Mouse (Mus musculus): ENCODE measurements around the gene Mfn1. TPM values are rescaled to one million over a fixed set of nuclear protein-coding genes. Genes with fewer than 3 reads are reported as not detected.

Gene Mfn1
- polyA plus RNA-seq (2016; fragmentation: Nextera tagmentation; extraction: Ambion mirVana), result 23.9 and 24.9 TPM in 2 replicates

DNA sequence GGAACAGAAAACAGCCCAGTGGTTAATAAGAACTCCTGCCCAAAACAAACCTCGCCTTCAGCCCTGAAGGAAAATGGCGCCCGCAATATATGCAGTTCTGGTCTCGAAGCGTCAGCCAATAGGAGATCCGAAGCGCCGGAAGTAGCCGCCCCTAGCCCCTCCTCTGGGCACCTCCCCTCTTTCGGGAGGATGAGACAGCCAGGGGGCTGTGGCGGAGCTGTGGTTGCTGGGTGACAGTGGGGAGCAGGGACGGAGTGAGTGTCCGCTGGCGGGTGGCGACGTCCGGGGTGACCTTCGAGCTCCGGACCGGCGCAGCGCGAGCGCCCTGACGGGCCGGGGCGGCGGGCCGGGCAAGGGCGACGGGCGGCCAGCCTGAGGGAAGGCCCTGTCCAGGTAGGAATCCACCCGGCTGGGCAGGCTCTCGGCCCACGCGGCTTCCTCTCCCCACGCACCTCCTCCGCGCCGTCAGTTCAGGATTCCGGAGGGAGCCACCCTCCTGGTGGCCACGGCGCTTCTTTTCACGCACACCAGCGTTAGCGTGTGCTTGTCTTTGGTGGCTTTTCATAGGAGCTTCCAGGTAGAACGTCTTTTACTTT, at the start of gene Mfn1:
Mfn1 (plus strand) TSS at position 163 of the 596 bp plus-strand sequence.
- Histone ChIP-seq H3K36me3 (replicated peaks) (peaks cover 37% of the 10 kb centered on the region), H3K4me1 (peaks cover 5% of the 10 kb centered on the region), H3K27me3 (replicated peaks; ENCODE audit: low read depth, poor library complexity, severe bottlenecking) (no peaks in the 10 kb centered on the region), H3K4me3 (peak within 1 kb of the TSS; percentile 85), H3K27ac (replicated peaks) (peak within 1 kb of the TSS; percentile 83), H3K9me3 (peaks cover 13% of the 10 kb centered on the region)
- DNase-seq (ENCODE audit: low spot score), result peak; percentile 94
- under 1% methylated on average over 47 of the region's 47 CpGs for WGBS

DNA sequence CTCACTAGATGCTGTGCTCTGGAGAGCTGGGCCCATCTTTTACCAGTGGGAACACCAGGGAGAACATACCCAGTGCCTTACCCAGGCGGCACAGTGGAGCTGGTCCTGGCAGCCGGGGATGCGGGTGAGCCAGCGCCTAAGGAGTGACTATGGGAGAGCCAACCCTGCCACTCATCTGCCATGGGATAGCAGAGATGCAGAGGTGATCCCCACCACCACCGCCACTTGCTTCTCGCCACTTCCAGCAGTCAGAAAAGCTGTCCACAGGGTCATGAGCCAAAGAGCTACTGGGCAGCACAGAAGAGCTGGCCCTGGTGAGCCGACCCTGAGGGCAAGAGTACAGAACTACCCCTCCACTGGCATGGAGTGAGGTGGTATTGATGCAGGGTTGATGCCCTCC, 49.3 kb upstream of the Mfn1 start:
- H3K27me3 ChIP-seq (replicated peaks; ENCODE audit: low read depth, poor library complexity, severe bottlenecking), result no peaks in the 10 kb centered on the region
- no peaks in the 10 kb centered on the region for H3K36me3 ChIP-seq (replicated peaks)
- no peak for DNase-seq (ENCODE audit: low spot score)
- WGBS, result 94% methylated on average over 7 of the region's 7 CpGs
- no peak overlapping the region for H3K4me3 ChIP-seq
- H3K4me1 ChIP-seq, result no peaks in the 10 kb centered on the region
- no peaks in the 10 kb centered on the region for H3K9me3 ChIP-seq
- H3K27ac ChIP-seq (replicated peaks), result no peak overlapping the region

DNA sequence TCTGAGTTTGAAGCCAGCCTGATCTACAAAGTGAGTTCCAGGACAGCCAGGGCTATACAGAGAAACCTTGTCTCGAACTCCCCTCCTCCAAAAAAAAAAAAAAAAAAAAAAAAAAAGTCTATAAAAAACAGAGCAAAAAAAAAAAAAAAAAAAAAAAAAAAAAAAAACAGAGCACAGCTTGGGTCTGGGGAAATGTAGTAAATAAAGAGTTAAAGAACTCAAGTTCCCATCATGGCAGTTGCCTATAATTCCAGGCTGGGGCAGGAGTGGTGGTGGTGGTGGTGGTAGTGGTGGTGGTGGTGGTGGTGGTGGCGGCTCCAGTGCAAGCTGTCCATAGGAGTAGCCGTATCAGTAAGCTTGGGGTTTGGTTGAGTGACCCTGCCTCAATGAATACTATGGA, 46.2 kb upstream of the Mfn1 start:
- no peak overlapping the region for H3K27ac ChIP-seq (replicated peaks)
- no peak for DNase-seq (ENCODE audit: low spot score)
- 85% methylated on average over 3 of the region's 3 CpGs for WGBS

DNA sequence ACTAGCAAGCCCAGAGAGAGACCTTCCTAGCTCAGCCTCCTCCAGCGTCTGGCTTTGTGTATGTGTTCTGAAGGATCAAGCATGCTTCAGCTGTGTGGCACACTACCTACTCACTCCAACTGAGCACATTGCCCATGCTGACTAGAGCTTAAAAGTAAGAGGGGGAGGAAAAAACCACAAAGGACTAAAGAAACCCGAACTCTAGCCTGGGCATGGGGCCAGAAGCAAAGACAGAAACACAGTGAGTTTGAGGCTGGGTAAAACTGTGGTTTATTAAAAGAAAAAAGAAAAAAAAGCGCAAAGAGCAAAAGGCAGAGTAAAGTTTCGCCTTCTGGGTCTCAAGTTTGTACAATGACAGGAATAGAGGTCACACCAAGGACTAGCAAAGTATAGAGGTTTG, 42.7 kb upstream of the Mfn1 start:
- Histone ChIP-seq H3K4me1 (no peaks in the 10 kb centered on the region), H3K27me3 (replicated peaks; ENCODE audit: low read depth, poor library complexity, severe bottlenecking) (no peaks in the 10 kb centered on the region), H3K9me3 (no peaks in the 10 kb centered on the region), H3K27ac (replicated peaks) (no peak overlapping the region), H3K4me3 (no peak overlapping the region), H3K36me3 (replicated peaks) (no peaks in the 10 kb centered on the region)
- no peak for DNase-seq (ENCODE audit: low spot score)
- 85% methylated on average over 4 of the region's 4 CpGs for WGBS

More for the DNA sequence above, 46.2 kb upstream of the Mfn1 start:
- Histone ChIP-seq H3K36me3 (replicated peaks) (no peaks in the 10 kb centered on the region), H3K9me3 (no peaks in the 10 kb centered on the region), H3K27me3 (replicated peaks; ENCODE audit: low read depth, poor library complexity, severe bottlenecking) (no peaks in the 10 kb centered on the region), H3K4me1 (no peaks in the 10 kb centered on the region), H3K4me3 (no peak overlapping the region)

DNA sequence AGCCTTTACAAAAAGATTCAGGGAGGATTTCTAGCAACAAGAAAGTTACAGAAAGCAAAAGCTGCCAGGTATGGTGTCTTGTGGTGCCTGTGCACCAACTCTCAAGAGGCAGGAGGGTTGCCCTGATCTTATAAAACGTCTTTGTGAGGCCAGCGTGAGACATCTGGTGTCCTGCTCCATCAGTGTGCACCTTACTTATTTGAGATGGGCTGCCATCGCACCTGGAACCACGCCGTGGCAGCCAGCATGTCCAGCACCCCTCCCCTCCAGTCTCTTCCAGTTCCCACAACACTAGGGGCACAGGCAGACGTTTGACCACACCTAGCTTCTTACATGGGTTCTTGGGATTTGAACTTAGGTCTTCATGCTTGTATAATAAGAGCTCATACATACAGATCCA, 41.1 kb upstream of the Mfn1 start:
- Histone ChIP-seq H3K36me3 (replicated peaks) (no peaks in the 10 kb centered on the region), H3K4me1 (no peaks in the 10 kb centered on the region), H3K27me3 (replicated peaks; ENCODE audit: low read depth, poor library complexity, severe bottlenecking) (no peaks in the 10 kb centered on the region), H3K9me3 (no peaks in the 10 kb centered on the region), H3K27ac (replicated peaks) (no peak overlapping the region), H3K4me3 (no peak overlapping the region)
- 81% methylated on average over 6 of the region's 6 CpGs for WGBS
- DNase-seq (ENCODE audit: low spot score), result no peak

DNA sequence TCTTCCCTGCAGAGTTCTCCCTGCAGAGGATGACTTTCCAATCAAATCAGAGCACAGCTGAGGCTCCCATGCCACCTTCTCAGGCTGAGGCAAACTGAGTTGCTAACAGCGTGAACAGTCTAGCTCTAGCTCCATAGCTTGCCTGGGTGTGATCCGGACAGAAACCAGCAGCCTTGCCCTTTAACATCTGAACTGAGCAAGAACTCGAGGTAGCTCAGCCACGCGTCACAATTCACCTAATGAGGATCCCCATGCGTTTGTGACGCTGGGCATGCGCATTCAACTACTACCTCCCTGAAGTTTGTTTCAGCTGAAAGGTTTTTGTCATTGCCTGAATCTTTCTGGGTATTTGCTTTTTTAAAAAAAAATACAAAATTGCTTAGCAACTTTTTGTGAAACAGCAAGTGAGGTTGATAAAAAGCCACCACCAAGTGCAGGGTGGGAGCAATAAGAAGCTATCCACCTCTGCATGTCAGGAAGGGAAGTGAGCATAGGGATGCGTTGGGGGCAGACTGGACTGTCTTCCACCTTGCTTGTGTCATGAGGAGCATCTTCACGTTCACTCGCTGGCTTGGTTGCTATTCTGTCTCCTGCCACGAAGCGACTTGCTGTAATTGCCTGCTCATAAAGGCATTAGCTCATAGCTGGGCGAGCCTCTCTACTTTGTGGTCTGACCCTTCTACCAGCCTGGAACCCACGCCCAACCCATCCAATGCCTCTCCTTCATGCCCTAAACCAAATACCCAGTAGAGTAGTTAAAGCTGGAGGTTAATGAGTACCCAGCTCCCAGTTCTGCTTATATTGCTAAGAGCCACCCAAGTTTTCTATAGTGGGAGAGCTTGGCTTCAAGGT, 39.0 kb upstream of the Mfn1 start:
- Histone ChIP-seq H3K4me3 (no peak overlapping the region), H3K27me3 (replicated peaks; ENCODE audit: low read depth, poor library complexity, severe bottlenecking) (no peaks in the 10 kb centered on the region), H3K9me3 (no peaks in the 10 kb centered on the region), H3K4me1 (peaks cover 10% of the 10 kb centered on the region), H3K36me3 (replicated peaks) (no peaks in the 10 kb centered on the region), H3K27ac (replicated peaks) (no peak overlapping the region)
- WGBS, result 85% methylated on average over 15 of the region's 15 CpGs
- DNase-seq (ENCODE audit: low spot score), result no peak

DNA sequence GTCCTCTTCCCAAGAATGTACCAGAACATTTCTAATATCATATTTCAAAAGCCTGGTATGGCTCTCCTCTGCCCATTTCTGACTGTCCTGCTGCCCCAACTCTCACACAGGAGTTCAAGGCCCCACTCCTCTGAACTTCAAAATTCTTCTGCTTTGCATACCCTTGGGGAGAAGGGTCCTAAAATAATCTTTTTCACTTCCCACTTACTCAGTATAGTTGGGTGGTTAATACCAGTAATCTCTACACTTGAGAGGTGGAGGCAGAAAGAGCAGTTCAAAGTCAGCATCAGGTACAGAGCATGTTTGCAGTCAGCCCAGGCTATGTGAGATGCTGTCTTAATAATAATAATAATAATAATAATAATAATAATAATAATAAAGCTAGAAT, 38.3 kb upstream of the Mfn1 start:
- H3K27me3 ChIP-seq (replicated peaks; ENCODE audit: low read depth, poor library complexity, severe bottlenecking), result no peaks in the 10 kb centered on the region
- H3K4me1 ChIP-seq, result peaks cover 16% of the 10 kb centered on the region
- DNase-seq (ENCODE audit: low spot score), result no peak
- no peaks in the 10 kb centered on the region for H3K9me3 ChIP-seq
- H3K4me3 ChIP-seq, result no peak overlapping the region
- no peaks in the 10 kb centered on the region for H3K36me3 ChIP-seq (replicated peaks)
- H3K27ac ChIP-seq (replicated peaks), result no peak overlapping the region

DNA sequence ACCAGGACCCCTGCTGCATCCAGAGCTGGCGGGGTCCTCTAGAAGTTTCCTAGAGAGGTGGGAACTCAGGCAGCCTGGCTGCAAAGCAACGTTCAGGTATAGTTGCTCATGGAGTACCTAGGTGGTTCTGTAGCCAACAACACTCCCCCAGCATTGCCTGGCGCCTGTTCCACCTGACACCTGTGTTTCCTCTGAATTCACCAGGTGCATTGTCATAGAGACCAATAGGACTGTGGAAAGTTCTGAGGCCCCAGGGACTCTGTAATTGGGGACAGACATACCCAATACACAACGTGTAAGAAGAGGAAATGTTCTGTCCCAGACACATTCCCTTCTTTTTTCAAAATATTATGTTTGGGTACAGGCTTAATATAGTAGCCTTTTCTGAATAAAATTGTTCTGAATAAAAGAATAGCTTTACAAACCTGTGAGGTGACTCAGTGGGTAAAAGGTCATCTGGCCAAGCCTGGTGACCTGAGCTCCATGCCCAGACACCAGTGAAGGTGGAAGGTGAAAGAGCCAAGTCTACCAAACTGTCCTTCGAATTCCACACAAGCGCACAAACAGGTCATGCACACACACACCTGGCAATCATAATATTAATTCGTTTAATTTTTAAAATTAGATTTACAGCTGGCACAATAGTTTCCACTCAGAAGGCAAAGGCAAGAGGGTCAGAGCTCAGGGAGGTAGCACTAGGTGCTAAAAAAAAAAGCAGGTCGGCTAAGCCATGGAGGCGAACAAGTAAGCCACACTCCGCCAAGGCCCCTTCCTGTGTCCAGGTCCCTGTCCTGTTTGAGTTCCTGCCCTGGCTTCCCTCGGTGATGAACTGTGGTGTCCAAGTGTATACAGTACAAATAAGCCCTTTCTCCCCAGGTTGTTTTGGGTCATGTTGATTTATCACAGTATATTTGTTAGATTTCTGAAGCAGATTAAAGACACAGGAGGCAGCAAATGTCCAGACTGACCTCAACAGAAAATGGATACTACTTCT, 36.9 kb upstream of the Mfn1 start, which contains the start of gene Kcnmb3:
Kcnmb3 (minus strand) TSS at position 135 of the 994 bp plus-strand sequence.
- H3K9me3 ChIP-seq, result no peaks in the 10 kb centered on the region
- H3K27ac ChIP-seq (replicated peaks), result no peak within 1 kb of the TSS
- H3K36me3 ChIP-seq (replicated peaks), result no peaks in the 10 kb centered on the region
- H3K27me3 ChIP-seq (replicated peaks; ENCODE audit: low read depth, poor library complexity, severe bottlenecking), result no peaks in the 10 kb centered on the region
- DNase-seq (ENCODE audit: low spot score), result no peak
- no peak within 1 kb of the TSS for H3K4me3 ChIP-seq
- 81% methylated on average over 11 of the region's 11 CpGs for WGBS
- peaks cover 25% of the 10 kb centered on the region for H3K4me1 ChIP-seq

DNA sequence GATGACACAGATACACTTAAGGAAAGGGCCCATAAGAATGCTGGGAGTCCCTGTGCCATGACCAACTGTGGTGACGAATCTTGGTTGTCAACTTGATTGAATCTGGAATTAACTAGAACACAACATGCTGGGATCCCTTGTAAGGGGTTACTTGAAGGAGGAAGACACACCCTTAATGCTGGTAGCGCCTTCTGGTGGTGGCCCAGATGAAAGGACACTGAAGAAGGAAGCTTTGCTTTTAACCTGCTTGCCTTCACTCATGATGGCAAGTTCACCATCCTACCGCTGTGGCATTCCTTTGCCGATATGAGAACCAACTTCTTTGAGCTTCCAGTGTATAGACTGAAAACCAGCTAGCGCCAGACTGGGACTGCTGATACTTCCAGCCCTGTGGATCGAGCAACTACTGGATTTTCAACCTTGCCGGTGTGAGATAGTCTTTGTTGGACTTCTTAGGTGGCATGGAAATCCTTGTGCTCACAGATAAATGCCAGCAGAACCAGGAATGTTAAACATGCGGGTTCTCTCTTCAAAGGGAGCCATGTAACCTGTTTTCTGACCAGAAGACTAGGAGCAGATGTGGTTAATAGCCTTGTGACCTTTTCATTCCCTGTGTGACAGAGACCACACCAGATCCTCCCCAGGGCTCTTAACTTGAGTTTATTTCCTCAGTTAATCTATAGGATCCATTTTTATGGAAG, 34.7 kb upstream of the Mfn1 start:
- H3K4me1 ChIP-seq, result peaks cover 25% of the 10 kb centered on the region
- H3K4me3 ChIP-seq, result no peak overlapping the region
- DNase-seq (ENCODE audit: low spot score), result no peak
- no peak overlapping the region for H3K27ac ChIP-seq (replicated peaks)
- H3K36me3 ChIP-seq (replicated peaks), result no peaks in the 10 kb centered on the region
- no peaks in the 10 kb centered on the region for H3K27me3 ChIP-seq (replicated peaks; ENCODE audit: low read depth, poor library complexity, severe bottlenecking)
- no peaks in the 10 kb centered on the region for H3K9me3 ChIP-seq
- 78% methylated on average over 8 of the region's 8 CpGs for WGBS

DNA sequence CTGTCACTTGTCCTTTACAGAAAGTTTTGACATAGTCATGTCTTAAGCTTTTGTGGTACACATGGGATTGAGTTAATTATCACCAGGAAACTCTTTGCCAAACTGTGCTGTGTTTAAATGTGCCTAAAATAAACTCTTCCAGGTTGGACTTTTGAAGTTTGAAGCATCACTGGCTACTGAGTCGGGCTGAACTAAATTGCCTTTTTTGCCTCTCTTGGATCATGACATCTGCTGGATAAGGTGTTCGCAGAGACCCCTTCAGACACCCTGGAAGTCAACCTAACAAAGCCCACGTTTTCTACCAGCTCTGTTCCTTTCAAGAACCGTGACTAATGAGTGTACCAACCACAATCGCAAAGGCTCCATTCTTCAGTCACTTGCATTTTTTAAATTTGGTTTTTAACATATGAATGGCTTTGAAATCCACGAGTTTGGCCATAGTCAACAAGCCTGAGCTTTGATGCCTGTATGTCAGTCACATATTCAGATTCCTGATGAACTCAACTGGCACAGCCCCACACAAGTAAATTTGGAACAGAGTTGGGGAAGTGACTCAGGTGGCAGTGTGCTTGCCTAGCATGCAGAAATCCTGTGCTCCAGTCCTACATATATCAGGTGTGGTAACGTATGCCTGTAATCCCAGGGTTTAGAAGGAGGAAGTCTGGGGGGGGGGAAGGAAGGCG, 34.0 kb upstream of the Mfn1 start:
- no peak for DNase-seq (ENCODE audit: low spot score)
- WGBS, result 58% methylated on average over 8 of the region's 8 CpGs
- Histone ChIP-seq H3K4me3 (no peak overlapping the region), H3K36me3 (replicated peaks) (no peaks in the 10 kb centered on the region), H3K27me3 (replicated peaks; ENCODE audit: low read depth, poor library complexity, severe bottlenecking) (no peaks in the 10 kb centered on the region), H3K4me1 (peaks cover 25% of the 10 kb centered on the region), H3K27ac (replicated peaks) (no peak overlapping the region), H3K9me3 (no peaks in the 10 kb centered on the region)

DNA sequence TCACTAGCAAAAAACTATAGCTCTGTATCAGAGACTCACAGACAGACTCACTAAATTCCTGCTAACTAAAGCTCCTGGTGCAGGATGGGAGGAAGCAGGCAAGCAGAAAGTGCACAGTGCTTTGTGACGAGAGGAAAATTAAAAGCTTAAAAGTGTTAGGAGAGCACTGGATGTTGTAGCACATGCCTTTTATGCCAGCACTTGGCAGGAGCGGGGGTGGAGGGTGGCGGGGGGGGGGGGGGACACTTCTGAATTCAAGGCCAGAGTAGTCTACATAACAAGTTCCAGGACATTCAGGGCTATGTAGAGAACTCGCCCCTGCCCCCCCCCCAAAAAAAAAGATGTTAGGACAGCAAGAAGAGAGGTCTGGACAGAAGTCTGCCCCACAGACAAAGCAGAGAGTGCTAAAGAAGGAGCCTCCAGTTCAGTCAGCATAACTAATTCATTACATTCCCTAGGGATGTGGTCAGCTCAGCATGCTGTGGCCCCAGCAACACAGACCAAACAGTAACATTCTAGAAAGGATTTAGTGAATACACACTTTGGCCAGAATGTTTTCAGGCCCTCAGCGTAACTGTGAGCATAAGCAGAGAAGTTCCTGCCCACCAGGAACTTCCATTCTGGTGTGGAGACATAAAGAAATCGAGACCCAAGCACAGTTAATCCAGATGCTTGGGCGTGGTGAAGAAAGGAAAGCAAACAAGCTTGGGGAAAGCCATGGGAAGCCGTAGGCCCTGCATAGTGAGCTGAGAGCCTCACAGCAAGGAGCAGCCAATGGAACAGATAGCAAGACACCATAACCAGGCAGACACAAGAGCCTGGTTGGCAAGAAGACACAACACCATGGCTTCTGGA, 33.2 kb upstream of the Mfn1 start:
- DNase-seq (ENCODE audit: low spot score), result no peak
- H3K9me3 ChIP-seq, result no peaks in the 10 kb centered on the region
- H3K4me3 ChIP-seq, result no peak overlapping the region
- WGBS, result 47% methylated on average over 8 of the region's 8 CpGs
- peaks cover 25% of the 10 kb centered on the region for H3K4me1 ChIP-seq
- H3K27ac ChIP-seq (replicated peaks), result peak overlapping the region; percentile 44; the same call in 1 of the 2 replicates
- no peaks in the 10 kb centered on the region for H3K27me3 ChIP-seq (replicated peaks; ENCODE audit: low read depth, poor library complexity, severe bottlenecking)
- H3K36me3 ChIP-seq (replicated peaks), result no peaks in the 10 kb centered on the region

Measured in embryonic facial prominence, embryonic 10.5 days (tissue).